Mouse (Mus musculus) intestine, embryonic 15.5 days (tissue): ENCODE results near the gene Gna15. TPM values are rescaled to one million over a fixed set of nuclear protein-coding genes. Genes with fewer than 3 reads are reported as not detected.

Experiments used
- ATAC-seq: fragments of 200-750 bp; cut with Nextera tagmentation; 2 replicates; pipeline ENCODE4 v1.8.0; 2017; ENCODE audit warnings: moderate TSS enrichment, moderate library complexity
- H3K27ac ChIP-seq: fragments of 300-500 bp; sonication (generic); 2 replicates; pipeline ENCODE4 v1.5.1; 2015; ENCODE audit warnings: mild to moderate bottlenecking, inconsistent platforms
- H3K27me3 ChIP-seq: fragments of 300-500 bp; sonication (generic); replicated peaks from 2 replicates; pipeline ENCODE4 v1.6.1; 2015; ENCODE audit warnings: inconsistent platforms
- H3K36me3 ChIP-seq: fragments of 300-500 bp; sonication (generic); 2 replicates; pipeline ENCODE4 v1.6.1; 2015; ENCODE audit warnings: inconsistent platforms
- H3K4me1 ChIP-seq: fragments of 300-500 bp; sonication (generic); replicated peaks from 2 replicates; pipeline ENCODE4 v1.6.1; 2015; ENCODE audit warnings: inconsistent platforms
- H3K4me2 ChIP-seq: fragments of 300-500 bp; sonication (generic); replicated peaks from 2 replicates; pipeline ENCODE4 v1.6.1; 2015; ENCODE audit warnings: mild to moderate bottlenecking, inconsistent platforms
- H3K4me3 ChIP-seq: fragments of 300-500 bp; sonication (generic); replicated peaks from 2 replicates; pipeline ENCODE4 v1.5.1; 2015; ENCODE audit warnings: inconsistent platforms
- H3K9ac ChIP-seq: fragments of 300-500 bp; sonication (generic); 2 replicates; pipeline ENCODE4 v1.6.1; 2015; ENCODE audit warnings: inconsistent platforms
- H3K9me3 ChIP-seq: fragments of 300-500 bp; sonication (generic); 2 replicates; pipeline ENCODE4 v1.6.1; 2016; ENCODE audit warnings: inconsistent platforms
- WGBS: fragments of 180-500 bp; shearing (Covaris S2); methylation state at CpG from one replicate; pipeline ENCODE4 v1.1.7; 2015; 5-methylcytosine and 5-hydroxymethylcytosine counted together
- polyA plus RNA-seq: library from polyadenylated mRNA; unstranded; fragments of >200 nt; fragmentation: Nextera tagmentation; extraction: Ambion mirVana; gene quantifications from 2 replicates; pipeline ENCODE4 v1.2.1, GENCODE M21; 2015

Gene Gna15
- polyA plus RNA-seq, 1 experiment from 2014 or later = 0.97 TPM

GRCm38 (mm10) chr10:81496969-81497368 lies 27.1 kb downstream of the Gna15 start:
- Histone ChIP-seq H3K9me3 (no peaks in the 10 kb centered on the region), H3K36me3 (peaks cover 12% of the 10 kb centered on the region), H3K27me3 (no peaks in the 10 kb centered on the region), H3K4me3 (peak overlapping the region; percentile 89), H3K4me2 (peak overlapping the region; percentile 52), H3K4me1 (peaks cover 23% of the 10 kb centered on the region), H3K9ac (peak overlapping the region; percentile 29; the same call in 1 of the 2 replicates), H3K27ac (no peak overlapping the region)
- ATAC-seq = no peak
- 25% methylated on average over 4 of the region's 4 CpGs for WGBS

- Histone ChIP-seq H3K36me3 (peaks cover 18% of the 10 kb centered on the region), H3K4me1 (peaks cover 23% of the 10 kb centered on the region), H3K9me3 (no peaks in the 10 kb centered on the region), H3K9ac (peak within 1 kb of the TSS; percentile 84), H3K4me2 (peak within 1 kb of the TSS; percentile 91), H3K27ac (peak within 1 kb of the TSS; percentile 76), H3K4me3 (peak within 1 kb of the TSS; percentile 89), H3K27me3 (no peaks in the 10 kb centered on the region)
- ATAC-seq = peak; percentile 96
- WGBS = under 1% methylated on average over 43 of the region's 45 CpGs
Measured at GRCm38 (mm10) chr10:81496264-81496901, 27.6 kb downstream of the Gna15 start, which contains the start of gene Ncln. Gene Ncln, minus strand, starts transcription at chr10:81496392.

- Histone ChIP-seq H3K27ac (peak overlapping the region; percentile 63), H3K36me3 (peaks cover 24% of the 10 kb centered on the region), H3K4me1 (peaks cover 23% of the 10 kb centered on the region), H3K4me2 (peak overlapping the region; percentile 91), H3K9me3 (no peaks in the 10 kb centered on the region), H3K9ac (peak overlapping the region; percentile 84), H3K27me3 (no peaks in the 10 kb centered on the region), H3K4me3 (peak overlapping the region; percentile 89)
- peak; percentile 30 for ATAC-seq
- 1% methylated on average over 41 of the region's 41 CpGs for WGBS
Measured at GRCm38 (mm10) chr10:81495616-81496263, 28.3 kb downstream of the Gna15 start.

GRCm38 (mm10) chr10:81495151-81495550 lies 28.9 kb downstream of the Gna15 start:
- H3K36me3 ChIP-seq = peaks cover 29% of the 10 kb centered on the region
- WGBS = 64% methylated on average over 6 of the region's 6 CpGs
- H3K4me2 ChIP-seq = peak overlapping the region; percentile 91
- no peaks in the 10 kb centered on the region for H3K9me3 ChIP-seq
- H3K27ac ChIP-seq = peak overlapping the region; percentile 45
- H3K4me3 ChIP-seq = peak overlapping the region; percentile 89
- peaks cover 23% of the 10 kb centered on the region for H3K4me1 ChIP-seq
- peak overlapping the region; percentile 84 for H3K9ac ChIP-seq
- H3K27me3 ChIP-seq = no peaks in the 10 kb centered on the region
- ATAC-seq = no peak

- ATAC-seq = no peak
- H3K36me3 ChIP-seq = peaks cover 36% of the 10 kb centered on the region
- peak overlapping the region; percentile 89 for H3K4me3 ChIP-seq
- H3K4me2 ChIP-seq = peak overlapping the region; percentile 91
- no peak overlapping the region for H3K27ac ChIP-seq
- no peaks in the 10 kb centered on the region for H3K27me3 ChIP-seq
- WGBS = 69% methylated on average over 11 of the region's 11 CpGs
- H3K9me3 ChIP-seq = no peaks in the 10 kb centered on the region
- peaks cover 22% of the 10 kb centered on the region for H3K4me1 ChIP-seq
- H3K9ac ChIP-seq = 0 out of 2 replicates have a peak overlapping the region, but pooled peaks have one; percentile 2
Measured at GRCm38 (mm10) chr10:81494260-81495041, 29.6 kb downstream of the Gna15 start.

- Histone ChIP-seq H3K36me3 (peaks cover 41% of the 10 kb centered on the region), H3K4me3 (peak overlapping the region; percentile 14; the same call in 1 of the 2 replicates), H3K9me3 (no peaks in the 10 kb centered on the region), H3K27me3 (no peaks in the 10 kb centered on the region), H3K4me2 (peak overlapping the region; percentile 91), H3K27ac (no peak overlapping the region), H3K9ac (0 out of 2 replicates have a peak overlapping the region, but pooled peaks have one; percentile 2), H3K4me1 (peaks cover 18% of the 10 kb centered on the region)
- ATAC-seq = no peak
- WGBS = 81% methylated on average over 8 of the region's 8 CpGs
Measured at GRCm38 (mm10) chr10:81493601-81494220, 30.3 kb downstream of the Gna15 start.

- peaks cover 49% of the 10 kb centered on the region for H3K36me3 ChIP-seq
- WGBS = 94% methylated on average over 11 of the region's 11 CpGs
Measured at GRCm38 (mm10) chr10:81492606-81493240, 31.3 kb downstream of the Gna15 start.

GRCm38 (mm10) chr10:81491018-81491417 lies 33.0 kb downstream of the Gna15 start:
- Histone ChIP-seq H3K4me1 (peaks cover 18% of the 10 kb centered on the region), H3K4me3 (no peak overlapping the region), H3K36me3 (peaks cover 61% of the 10 kb centered on the region), H3K9ac (no peak overlapping the region), H3K9me3 (no peaks in the 10 kb centered on the region), H3K4me2 (no peak overlapping the region), H3K27me3 (no peaks in the 10 kb centered on the region), H3K27ac (no peak overlapping the region)
- ATAC-seq = no peak
- WGBS = 91% methylated on average over 9 of the region's 9 CpGs

More at GRCm38 (mm10) chr10:81492606-81493240, 31.3 kb downstream of the Gna15 start:
- Histone ChIP-seq H3K27me3 (no peaks in the 10 kb centered on the region), H3K9ac (no peak overlapping the region), H3K4me2 (no peak overlapping the region), H3K9me3 (no peaks in the 10 kb centered on the region), H3K27ac (no peak overlapping the region), H3K4me1 (peaks cover 18% of the 10 kb centered on the region), H3K4me3 (no peak overlapping the region)
- no peak for ATAC-seq

GRCm38 (mm10) chr10:81489941-81490340 lies 34.1 kb downstream of the Gna15 start:
- no peak overlapping the region for H3K27ac ChIP-seq
- H3K4me3 ChIP-seq = no peak overlapping the region
- H3K9me3 ChIP-seq = no peaks in the 10 kb centered on the region
- WGBS = 88% methylated on average over 14 of the region's 14 CpGs
- no peak overlapping the region for H3K9ac ChIP-seq
- H3K36me3 ChIP-seq = peaks cover 61% of the 10 kb centered on the region
- H3K27me3 ChIP-seq = no peaks in the 10 kb centered on the region
- peaks cover 11% of the 10 kb centered on the region for H3K4me1 ChIP-seq
- no peak overlapping the region for H3K4me2 ChIP-seq
- ATAC-seq = no peak

GRCm38 (mm10) chr10:81488081-81488480 lies 35.9 kb downstream of the Gna15 start:
- Histone ChIP-seq H3K27me3 (no peaks in the 10 kb centered on the region), H3K9me3 (no peaks in the 10 kb centered on the region), H3K27ac (no peak overlapping the region), H3K4me1 (no peaks in the 10 kb centered on the region), H3K9ac (no peak overlapping the region), H3K4me3 (no peak overlapping the region), H3K4me2 (no peak overlapping the region), H3K36me3 (peaks cover 60% of the 10 kb centered on the region)
- no peak for ATAC-seq
- 82% methylated on average over 11 of the region's 11 CpGs for WGBS

GRCm38 (mm10) chr10:81486496-81486895 lies 37.5 kb downstream of the Gna15 start:
- H3K9me3 ChIP-seq = no peaks in the 10 kb centered on the region
- no peak for ATAC-seq
- no peak overlapping the region for H3K9ac ChIP-seq
- H3K27me3 ChIP-seq = peaks cover 10% of the 10 kb centered on the region
- H3K4me2 ChIP-seq = no peak overlapping the region
- H3K4me1 ChIP-seq = 0 out of 2 replicates have a peak, but pooled peaks cover 8% of the 10 kb centered on the region
- peaks cover 45% of the 10 kb centered on the region for H3K36me3 ChIP-seq
- no peak overlapping the region for H3K4me3 ChIP-seq
- 88% methylated on average over 10 of the region's 10 CpGs for WGBS
- no peak overlapping the region for H3K27ac ChIP-seq
